Comparison of ENCODE assay signal across 9 mouse cellular contexts in the genomic region with DNA sequence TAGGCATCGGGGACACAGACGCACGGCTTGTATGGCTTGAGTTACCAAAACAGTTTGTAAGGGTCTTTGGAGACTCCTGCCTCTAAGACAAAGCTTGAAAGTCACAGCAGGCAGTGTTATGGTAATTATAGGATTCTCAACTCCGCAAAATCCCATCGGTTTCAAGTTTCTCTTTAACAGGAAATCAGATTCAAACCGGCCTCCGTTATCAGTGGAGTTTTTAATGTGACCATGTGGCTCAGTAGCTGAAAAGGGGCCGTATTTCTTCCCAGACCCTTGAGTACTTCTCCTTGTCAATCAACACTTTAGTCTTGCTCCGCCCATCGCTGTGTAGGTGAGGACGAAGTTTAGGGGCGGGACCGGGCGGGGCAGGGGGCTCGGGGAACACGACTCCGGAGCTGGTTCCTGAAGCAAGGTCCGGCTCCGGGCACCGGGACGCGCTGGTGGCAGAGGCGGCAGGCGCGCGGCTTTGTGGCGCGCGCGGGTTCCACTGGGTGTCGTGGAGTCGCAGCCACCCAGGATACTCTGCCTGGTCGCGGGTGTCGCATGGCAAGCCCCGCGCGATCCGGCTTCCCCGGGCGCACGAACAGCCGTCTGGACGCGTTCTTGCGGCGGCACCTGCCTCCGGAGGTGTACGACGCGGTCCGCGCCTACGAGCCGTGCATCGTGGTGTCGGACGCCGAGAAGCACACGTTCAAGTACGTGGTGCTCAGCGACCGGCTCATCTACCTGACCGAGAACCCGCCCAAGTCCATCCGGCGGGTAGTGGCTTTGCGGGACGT. TPM values are rescaled to one million over a fixed set of nuclear protein-coding genes. Genes with fewer than 3 reads are reported as not detected.
DNase-seq lines count a peak whose midpoint lies in the region; ATAC-seq lines count a peak whose summit lies in the region.
"Had no signal": no experiment of that assay in that cellular context is flagged by ENCODE, and none has a peak within 500 bp of the region (broad histone marks: within the 10 kb centered on the region; RNA-seq: fewer than 3 reads in every experiment).

A gene (plus strand): TSS at position 317 of the 782 bp plus-strand sequence.

- H3K9ac ChIP-seq in heart, embryonic 13.5 days, result peak within 1 kb of the TSS; percentile 69

- peaks cover 41% of the 10 kb centered on the region for H3K27me3 ChIP-seq in heart, embryonic 13.5 days (replicated peaks)
- peaks cover 54% of the 10 kb centered on the region for H3K27me3 ChIP-seq in limb, embryonic 10.5 days (ENCODE audit: low read depth, poor library complexity, severe bottlenecking)
- H3K27me3 ChIP-seq in midbrain, embryonic 10.5 days (ENCODE audit: low read depth, poor library complexity, severe bottlenecking), result peaks cover 49% of the 10 kb centered on the region

- no peaks in the 10 kb centered on the region for H3K36me3 ChIP-seq in heart, embryonic 13.5 days
- no peaks in the 10 kb centered on the region for H3K36me3 ChIP-seq in limb, embryonic 10.5 days
- no peaks in the 10 kb centered on the region for H3K36me3 ChIP-seq in midbrain, embryonic 10.5 days

- H3K4me2 ChIP-seq in heart, embryonic 13.5 days, result peak within 1 kb of the TSS; percentile 99

- WGBS in heart, embryonic 13.5 days, result 1% methylated on average over 69 of the region's 69 CpGs
- WGBS in limb, embryonic 10.5 days, result under 1% methylated on average over 69 of the region's 69 CpGs
- under 1% methylated on average over 69 of the region's 69 CpGs for WGBS in midbrain, embryonic 10.5 days

- peak; percentile 26 for DNase-seq in right cerebral cortex, postnatal 4 days
- no peak for DNase-seq in right cerebral cortex, adult 18-20 months
- DNase-seq in cerebellum, adult 18-20 months, result peak; percentile 16 to 54
- DNase-seq in limb, embryonic 10.5 days (ENCODE audit: low spot score), result peak; percentile 76
- DNase-seq in midbrain, embryonic 10.5 days (ENCODE audit: low spot score), result peak; percentile 64
- peak; percentile 15 to 22 for DNase-seq in thymus, postnatal 36 days
- DNase-seq in layer of hippocampus, postnatal 25 days (ENCODE audit: extremely low spot score in 1 of 2, low spot score in 1 of 2), result no peak

- peak within 1 kb of the TSS; percentile 59 for H3K4me3 ChIP-seq in heart, embryonic 13.5 days
- H3K4me3 ChIP-seq in limb, embryonic 10.5 days, result peak within 1 kb of the TSS; percentile 69
- H3K4me3 ChIP-seq in midbrain, embryonic 10.5 days, result peak within 1 kb of the TSS; percentile 72

- no peaks in the 10 kb centered on the region for H3K9me3 ChIP-seq in heart, embryonic 13.5 days
- H3K9me3 ChIP-seq in limb, embryonic 10.5 days (replicated peaks), result no peaks in the 10 kb centered on the region
- no peaks in the 10 kb centered on the region for H3K9me3 ChIP-seq in midbrain, embryonic 10.5 days (replicated peaks)

- H3K4me1 ChIP-seq in heart, embryonic 13.5 days, result peaks cover 16% of the 10 kb centered on the region
- peaks cover 20% of the 10 kb centered on the region for H3K4me1 ChIP-seq in limb, embryonic 10.5 days
- H3K4me1 ChIP-seq in midbrain, embryonic 10.5 days, result peaks cover 29% of the 10 kb centered on the region

- no peak for ATAC-seq in heart, embryonic 13.5 days (ENCODE audit: extremely low read depth, insufficient number of reproducible peaks, low FRiP score, low TSS enrichment)

- H3K27ac ChIP-seq in heart, embryonic 13.5 days (replicated peaks), result no peak within 1 kb of the TSS
- H3K27ac ChIP-seq in limb, embryonic 10.5 days, result peak within 1 kb of the TSS; percentile 59
- peak within 1 kb of the TSS; percentile 52; the same call in 1 of the 2 replicates for H3K27ac ChIP-seq in midbrain, embryonic 10.5 days (replicated peaks)

RNA-seq across cellular contexts. Expression of the gene that starts here (rescaled TPM):
- 0.10 TPM in 1 of 2 replicates, not detected in the other for polyA plus RNA-seq in heart, embryonic 13.5 days (2015; fragmentation: Nextera tagmentation; extraction: Ambion mirVana)
- polyA plus RNA-seq in limb, embryonic 10.5 days (2016; fragmentation: Nextera tagmentation; extraction: Ambion mirVana), result 0.40 and 0.53 TPM in 2 replicates
- 0.14 TPM in 1 of 2 replicates, not detected in the other for polyA plus RNA-seq in midbrain, embryonic 10.5 days (2016; fragmentation: Nextera tagmentation; extraction: Ambion mirVana)
- total RNA-seq in layer of hippocampus, postnatal 25 days (2021), result under 1 TPM; 0.27 to 0.52 TPM
- total RNA-seq: heart, adult 18-20 months had no signal

Comparison
In these comparisons a context has a peak if more than half of its experiments do, and no peak if none do; other contexts are left out.
1. DNase-seq: peak in right cerebral cortex, postnatal 4 days (single experiment), cerebellum, adult 18-20 months (2 of 2) and thymus, postnatal 36 days (2 of 2); none in right cerebral cortex, adult 18-20 months (single experiment) and layer of hippocampus, postnatal 25 days (0 of 2).
2. Peak in DNase-seq, H3K4me3 ChIP-seq and H3K27ac ChIP-seq in limb, embryonic 10.5 days; RNA of the gene not detected or under 1 TPM.
3. Peak in DNase-seq, H3K4me3 ChIP-seq and H3K27ac ChIP-seq in midbrain, embryonic 10.5 days; RNA of the gene not detected or under 1 TPM.
4. Peak in every context shown above with its lines, with median percentiles within 50 percentile points of each other: H3K4me3 ChIP-seq.